Mouse (Mus musculus) frontal cortex, adult 2 months (tissue): Measurements from ENCODE around the gene Nrxn1. TPM values are rescaled to one million over a fixed set of nuclear protein-coding genes. Genes with fewer than 3 reads are reported as not detected.

ENCODE experiments used
- DNase-seq, 2 experiments: peaks; one replicate each; pipeline ENCODE4 v3.0.0; 2022; ENCODE audit warnings: low spot score in 1 of 2; ENCODE audit errors: extremely low spot score in 1 of 2
- polyA plus RNA-seq: library from polyadenylated mRNA; depleted of rRNA; stranded (reverse); fragments of >200 nt; gene quantifications from 2 replicates; pipeline ENCODE4 v1.2.3, GENCODE M21; 2012

Gene Nrxn1
- polyA plus RNA-seq, 1 experiment, result 196 TPM

DNA sequence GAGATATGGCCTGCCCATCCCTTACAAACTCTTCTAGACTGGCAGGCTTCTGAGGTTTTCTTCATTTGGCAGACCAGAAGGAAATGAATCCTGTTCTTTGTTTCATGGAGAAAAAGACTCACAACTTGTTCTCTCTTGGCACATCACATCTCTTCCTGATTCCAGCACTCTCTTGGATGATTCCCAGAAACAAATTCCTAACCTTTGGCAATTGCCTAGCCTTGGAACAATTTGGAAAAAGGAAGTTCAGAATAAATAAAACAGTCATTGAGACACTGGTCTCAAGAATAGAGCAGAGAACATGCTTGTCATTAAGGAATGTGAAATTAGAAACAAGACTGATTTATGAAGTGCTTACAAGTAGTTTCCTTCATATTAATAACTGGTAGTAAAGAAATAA, 279.1 kb downstream of the Nrxn1 start:
- peak in 1 of 2 experiments; percentile 48 for DNase-seq

DNA sequence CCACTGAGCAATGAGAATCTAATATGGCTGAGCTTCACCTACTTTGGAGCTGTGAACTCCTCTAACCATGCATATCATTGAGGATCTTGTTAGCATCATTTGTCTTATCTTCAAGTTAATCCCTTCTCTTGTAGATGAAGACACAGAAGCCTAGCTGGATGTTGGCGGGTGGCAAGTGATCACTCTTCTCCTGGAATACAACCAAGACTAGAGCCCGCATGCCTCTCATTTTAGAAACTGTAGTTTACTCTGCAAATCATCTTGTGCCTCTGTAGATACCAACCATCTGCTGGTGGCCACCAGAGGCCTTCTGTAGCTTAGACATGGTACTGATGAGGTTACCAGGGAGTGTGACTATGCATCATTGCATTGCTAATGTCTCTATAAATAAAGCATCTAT, 280.4 kb downstream of the Nrxn1 start:
- peak in 1 of 2 experiments; percentile 21 for DNase-seq

GRCm38 (mm10) chr17:90809197-90810163, 283.4 kb downstream of the Nrxn1 start:
- peak; percentile 67 to 92 for DNase-seq

DNA sequence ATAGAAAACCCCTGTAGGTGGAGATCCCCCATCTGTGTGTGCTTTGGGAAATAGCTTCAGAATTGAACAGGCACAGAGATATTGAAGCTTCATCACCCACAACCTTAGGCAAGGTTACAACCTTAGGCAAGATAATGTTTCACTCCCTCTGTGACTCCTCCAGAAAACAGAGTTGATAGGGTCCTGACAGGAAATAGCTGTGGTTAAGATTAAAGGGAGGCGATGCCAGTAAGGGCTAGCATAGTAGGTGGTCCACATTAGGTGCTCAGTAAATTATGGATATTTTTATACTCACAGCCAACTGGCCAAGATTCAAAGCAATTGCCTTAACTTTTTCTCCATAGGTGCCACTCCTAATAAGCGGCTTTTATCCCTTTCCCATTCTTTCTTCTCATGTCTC, 284.6 kb downstream of the Nrxn1 start:
- no peak for DNase-seq

DNA sequence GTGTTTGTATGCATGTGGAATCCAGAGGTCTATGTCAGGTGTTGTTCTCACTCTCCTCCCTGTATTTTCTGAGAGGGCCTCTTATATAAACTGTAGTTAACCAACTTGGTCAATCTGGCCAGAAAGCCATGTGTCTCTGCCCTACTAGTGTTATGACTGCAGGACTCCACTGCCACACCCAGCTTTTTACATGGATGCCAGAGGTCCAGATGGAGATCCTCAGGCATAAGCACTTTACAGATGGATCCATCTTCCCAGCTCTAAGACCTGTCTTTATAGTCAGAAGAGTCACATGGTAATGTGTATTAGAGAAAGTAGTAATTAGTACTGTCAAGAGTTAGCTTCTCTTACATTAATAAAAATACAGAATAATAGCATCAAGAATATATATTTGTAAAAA, 285.7 kb downstream of the Nrxn1 start:
- no peak for DNase-seq

DNA sequence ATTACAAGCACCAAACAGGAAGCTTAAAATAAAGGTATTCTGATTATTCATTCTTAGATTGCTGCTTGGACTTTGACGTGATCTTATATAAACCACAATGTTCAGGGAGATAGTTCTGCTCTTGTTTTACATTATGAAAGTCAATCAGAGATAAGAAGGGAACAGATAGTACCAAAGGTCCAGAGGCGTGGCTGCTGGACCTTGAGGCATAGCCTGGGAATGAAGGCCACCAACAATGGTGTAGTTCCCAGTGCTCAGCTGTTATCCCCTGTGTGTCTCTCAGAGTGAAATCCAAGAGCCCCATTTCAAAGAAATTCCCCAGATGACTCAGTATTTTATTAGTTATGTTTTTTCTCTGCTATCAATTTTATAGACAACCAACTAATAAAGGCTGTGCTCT, 294.2 kb downstream of the Nrxn1 start:
- no peak for DNase-seq

GRCm38 (mm10) chr17:90797659-90798288, 295.1 kb downstream of the Nrxn1 start:
- DNase-seq, result no peak

DNA sequence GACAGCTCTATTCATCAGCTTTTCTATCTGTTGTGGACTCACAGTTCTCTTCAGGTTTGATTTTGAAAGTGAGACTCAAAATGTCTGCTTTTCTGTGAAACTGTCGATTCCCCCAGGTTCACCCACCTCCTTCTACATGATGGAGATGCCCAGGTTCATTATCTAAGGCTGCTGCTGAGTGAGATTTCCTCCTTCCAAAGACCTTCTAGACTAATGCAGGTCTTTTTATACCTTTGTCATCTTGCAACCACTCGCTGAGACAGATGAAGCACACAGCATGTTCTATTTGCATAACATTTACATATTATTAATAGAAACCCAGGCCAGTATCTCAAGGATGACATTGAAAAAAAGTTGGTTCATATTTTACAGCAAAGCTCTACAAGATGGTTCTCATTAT, 295.9 kb downstream of the Nrxn1 start:
- no peak for DNase-seq

DNA sequence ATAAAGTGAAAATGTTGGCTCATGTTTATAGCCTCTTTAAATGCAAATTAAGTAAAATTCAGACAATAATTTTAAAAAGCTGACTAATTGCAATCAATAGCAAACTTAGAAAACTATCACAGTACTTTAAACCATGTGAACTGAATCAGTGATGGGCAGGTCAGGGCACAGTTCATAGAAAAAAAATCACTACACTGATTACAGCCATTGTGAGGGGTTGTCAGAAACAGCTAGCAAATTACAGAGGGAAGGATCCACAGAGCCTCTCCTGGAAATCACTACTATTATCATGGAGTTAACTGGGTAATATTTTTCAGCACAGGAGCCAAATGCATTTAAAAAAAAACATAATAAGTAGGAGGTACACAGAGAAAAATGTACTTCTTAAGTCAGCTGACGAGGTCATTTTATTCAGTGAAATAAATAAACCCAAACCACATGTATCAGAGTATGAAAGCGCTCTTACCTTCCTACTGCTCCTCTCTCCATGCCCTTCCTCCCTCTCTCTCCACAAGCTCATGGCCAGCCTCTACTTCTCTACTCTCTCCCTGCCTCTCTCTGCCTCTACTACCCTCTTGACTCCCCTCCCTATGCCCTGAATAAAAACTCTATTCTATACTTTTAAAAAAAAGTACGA, 304.3 kb downstream of the Nrxn1 start:
- DNase-seq, result no peak

- no peak for DNase-seq
Observed at GRCm38 (mm10) chr17:90788040-90788439, 304.8 kb downstream of the Nrxn1 start.

DNA sequence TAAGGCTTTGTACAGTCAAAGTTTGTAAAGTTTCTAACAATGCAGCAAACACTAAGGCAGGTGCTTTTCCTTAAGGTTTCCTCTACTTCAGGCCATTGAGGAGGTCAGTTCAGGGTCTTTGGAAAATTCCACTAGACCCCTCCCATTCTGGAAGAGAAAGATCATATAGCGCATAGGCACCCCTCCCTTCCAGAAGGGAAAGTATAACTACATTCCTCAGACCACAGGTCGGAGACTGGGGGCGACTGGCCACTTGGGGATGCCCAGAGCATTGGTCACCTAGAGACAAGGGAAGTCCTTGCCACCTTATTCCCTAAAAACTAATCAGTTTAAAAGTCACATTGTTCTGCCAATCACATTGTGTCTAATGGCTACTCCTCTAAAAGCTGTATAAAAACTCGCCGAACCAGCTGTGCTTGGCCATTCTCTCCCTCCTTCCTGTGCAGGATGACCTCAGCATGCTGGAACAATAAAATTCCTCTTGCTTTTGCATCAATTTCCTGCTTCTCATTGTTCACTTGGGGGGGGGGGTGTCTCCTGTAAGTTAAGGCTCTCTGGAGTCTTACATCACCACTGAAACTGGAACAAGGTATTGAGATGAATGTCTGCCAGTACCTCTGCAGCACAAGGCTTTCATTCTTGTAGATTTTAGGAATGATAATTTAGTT, 305.6 kb downstream of the Nrxn1 start:
- no peak for DNase-seq

- DNase-seq, result no peak
Observed at GRCm38 (mm10) chr17:90780481-90780880, 312.4 kb downstream of the Nrxn1 start.

DNA sequence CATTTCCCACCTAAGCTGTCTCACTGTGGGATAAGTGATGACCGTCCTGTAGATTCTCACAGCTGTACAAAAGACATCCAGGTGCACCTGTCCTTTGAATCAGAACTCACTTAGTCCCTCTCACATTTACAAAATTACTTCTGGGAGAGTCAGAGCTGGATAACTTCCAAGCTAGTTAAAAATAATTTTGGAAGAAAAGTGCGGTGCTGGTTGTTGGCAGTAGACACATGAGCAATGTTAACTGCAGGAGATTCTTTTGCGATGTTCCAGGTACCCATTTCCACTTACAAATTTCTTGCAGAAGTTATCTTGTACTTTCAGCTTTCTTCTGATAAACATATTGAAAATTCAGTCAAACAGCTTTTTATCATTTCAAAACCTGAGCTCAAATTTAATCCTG, 317.5 kb downstream of the Nrxn1 start:
- DNase-seq, result peak in 1 of 2 experiments; percentile 49

GRCm38 (mm10) chr17:90773233-90773632, 319.6 kb downstream of the Nrxn1 start:
- no peak for DNase-seq

DNA sequence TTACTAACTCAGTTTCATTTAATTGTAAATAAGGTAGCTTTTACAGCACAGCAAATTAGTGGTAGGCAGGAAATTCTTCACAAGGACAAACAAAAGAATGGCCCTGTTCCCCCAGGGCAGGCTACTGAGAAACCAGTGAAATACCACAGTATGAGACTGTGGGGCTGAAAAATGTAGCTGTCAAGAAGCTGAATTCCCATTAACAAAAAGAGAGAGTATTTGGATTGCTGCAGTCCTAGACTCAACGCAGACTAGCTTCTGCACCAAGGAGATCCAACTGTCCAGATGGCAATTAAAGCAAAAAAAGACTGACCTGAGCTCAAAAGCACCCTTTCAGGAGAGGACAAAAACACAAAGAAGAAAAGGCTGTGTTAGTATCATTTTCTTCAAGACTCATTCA, 324.7 kb downstream of the Nrxn1 start:
- DNase-seq, result no peak

DNA sequence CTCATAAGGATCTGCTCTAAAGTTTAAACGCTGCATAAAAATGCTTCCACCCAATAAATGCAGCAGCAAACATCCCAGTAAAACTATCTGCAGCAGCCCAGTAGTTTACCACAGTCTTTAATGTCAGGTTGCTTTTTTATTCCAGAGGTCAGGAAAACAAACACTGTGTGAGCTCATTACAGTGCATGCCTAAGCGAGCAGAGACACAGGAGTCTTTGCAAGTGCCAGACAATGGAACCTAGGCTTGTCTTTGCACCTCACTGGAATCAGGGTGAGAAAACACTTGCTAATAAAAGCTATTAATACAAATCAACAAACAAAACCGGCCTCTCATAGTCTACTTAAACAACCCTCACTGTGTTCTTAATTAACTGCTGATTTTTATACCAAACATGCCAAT, 365.7 kb downstream of the Nrxn1 start:
- DNase-seq, result no peak

DNA sequence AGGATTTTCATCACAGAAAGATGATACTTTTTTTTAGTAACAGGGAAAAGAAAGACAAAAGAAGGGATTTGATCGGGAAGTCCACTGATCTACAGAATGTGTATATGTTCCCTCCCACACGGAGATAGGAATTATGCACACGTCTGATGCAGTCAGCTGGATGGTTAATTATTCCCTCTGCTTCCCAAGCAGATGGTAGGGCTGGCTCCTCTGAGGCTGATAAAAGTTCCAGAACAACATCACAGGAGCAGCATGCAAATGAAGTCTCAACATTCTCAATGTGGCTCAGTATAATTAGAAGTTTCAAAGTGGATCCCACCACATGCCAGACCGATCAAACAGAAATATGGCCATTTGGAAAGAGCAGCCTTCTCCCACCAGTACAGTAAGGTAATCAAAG, 388.1 kb downstream of the Nrxn1 start:
- DNase-seq, result peak; percentile 52 to 71

DNA sequence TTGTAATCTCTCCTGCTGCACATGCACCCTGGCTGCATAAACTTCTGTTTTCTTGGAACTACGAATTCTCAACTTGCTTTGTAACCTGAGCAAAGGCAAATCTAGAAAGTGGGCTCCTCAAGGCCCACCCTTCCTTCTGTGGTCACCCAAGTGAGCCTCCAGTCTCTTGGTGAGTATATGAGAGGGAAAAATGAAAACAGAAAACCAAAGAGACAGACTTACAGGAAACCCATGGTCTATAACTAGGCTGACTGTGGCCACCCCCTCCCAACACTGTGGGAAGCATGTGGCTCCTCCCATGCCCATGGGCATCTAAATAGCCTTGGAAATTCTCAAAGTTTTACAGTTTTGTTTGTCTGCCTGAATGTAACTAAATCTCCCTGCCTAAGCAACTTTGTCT, 390.2 kb downstream of the Nrxn1 start:
- no peak for DNase-seq

GRCm38 (mm10) chr17:90696071-90696800, 396.6 kb downstream of the Nrxn1 start:
- peak in 1 of 2 experiments; percentile 40 for DNase-seq

GRCm38 (mm10) chr17:90695086-90695584, 397.7 kb downstream of the Nrxn1 start:
- DNase-seq, result no peak
